In genomic region chr15:93715443-93715842, GRCm38 (mm10) we compare ENCODE assay signal across 29 mouse cellular contexts.
"Had no signal": no experiment of that assay in that cellular context is flagged by ENCODE, and none has a peak within 500 bp of the region (broad histone marks: within the 10 kb centered on the region; RNA-seq: fewer than 3 reads in every experiment).

No protein-coding gene starts in this region.

- H3K27ac ChIP-seq: gastrocnemius, adult 2 months; heart, adult 2 months; heart, embryonic 13.5 days; heart, embryonic 15.5 days; hindbrain, embryonic 10.5 days; hindbrain, embryonic 12.5 days; hindbrain, embryonic 14.5 days; intestine, embryonic 15.5 days; layer of hippocampus, adult 2 months; left cerebral cortex, adult 2 months; limb, embryonic 12.5 days; liver, embryonic 13.5 days; liver, embryonic 15.5 days had no signal

- H3K4me2 ChIP-seq: heart, embryonic 11.5 days; heart, embryonic 13.5 days; heart, embryonic 15.5 days; hindbrain, embryonic 12.5 days; hindbrain, embryonic 14.5 days; intestine, embryonic 15.5 days; limb, embryonic 12.5 days; liver, embryonic 11.5 days; liver, embryonic 13.5 days; liver, embryonic 15.5 days had no signal

- H3K9ac ChIP-seq: heart, embryonic 13.5 days; heart, embryonic 15.5 days; hindbrain, embryonic 12.5 days; hindbrain, embryonic 14.5 days; intestine, embryonic 15.5 days; limb, embryonic 12.5 days; liver, embryonic 13.5 days; liver, embryonic 15.5 days had no signal

- H3K9me3 ChIP-seq: heart, embryonic 13.5 days; heart, embryonic 15.5 days; hindbrain, embryonic 10.5 days; hindbrain, embryonic 12.5 days; intestine, embryonic 15.5 days; limb, embryonic 12.5 days; liver, embryonic 13.5 days; liver, embryonic 15.5 days had no signal

- H3K36me3 ChIP-seq: heart, embryonic 13.5 days; heart, embryonic 15.5 days; hindbrain, embryonic 10.5 days; hindbrain, embryonic 12.5 days; intestine, embryonic 15.5 days; limb, embryonic 12.5 days; liver, embryonic 13.5 days; liver, embryonic 15.5 days had no signal

- H3K4me1 ChIP-seq: hindbrain, embryonic 12.5 days; liver, embryonic 13.5 days; liver, embryonic 15.5 days had no signal

- DNase-seq: gastrocnemius, adult 2 months; gastrocnemius, postnatal 10 days; gastrocnemius, postnatal 25 days; heart, adult 2 months; heart, postnatal 14 days; heart, postnatal 4 days; kidney, adult 18-20 months; kidney, adult 8-10 months; kidney, postnatal 10 days; kidney, postnatal 25 days; kidney, postnatal 4 days; left cerebral cortex, postnatal 4 days; liver; liver, embryonic 13.5 days had no signal

- H3K4me3 ChIP-seq: gastrocnemius, adult 2 months; heart, adult 2 months; heart, embryonic 13.5 days; heart, embryonic 15.5 days; hindbrain, embryonic 10.5 days; hindbrain, embryonic 12.5 days; intestine, embryonic 15.5 days; layer of hippocampus, adult 2 months; left cerebral cortex, adult 2 months; limb, embryonic 12.5 days; liver, embryonic 13.5 days; liver, embryonic 15.5 days had no signal

- H3K27me3 ChIP-seq: heart, embryonic 13.5 days; heart, embryonic 15.5 days; hindbrain, embryonic 12.5 days; intestine, embryonic 15.5 days; limb, embryonic 12.5 days; liver, embryonic 13.5 days; liver, embryonic 15.5 days had no signal

- ATAC-seq: hindbrain, embryonic 16.5 days; inflammation-experienced regulatory T-cells, adult 6 months; intestine, embryonic 15.5 days; intestine, postnatal 0 days had no signal
